Mouse (Mus musculus) heart, adult 18-20 months (tissue): ENCODE measurements at regions not wholly inside any gene's neighbourhood (a gene's known extent, or its start where the extent isn't known, plus 50 kb on each side); places are given as distances from the start of the nearest gene placed in this dataset.
A peak's percentile ranks its signal among the peaks of the same experiment; 100 is the strongest.
"Not testable (repeated sequence)": the region's sequence is repeated elsewhere in the genome, so short reads cannot be mapped to it uniquely, and the experiment has no call there.

Experiments used
- DNase-seq, 2 experiments: peaks; one replicate each; pipeline ENCODE4 v3.0.0; 2021 to 2022; ENCODE audit warnings: mixed read lengths in 1 of 2

- peak; percentile 23 to 47 for DNase-seq
Observed at GRCm38 (mm10) chr1:95397188-95397587, 83.8 kb downstream of the Fam174a start.

DNA sequence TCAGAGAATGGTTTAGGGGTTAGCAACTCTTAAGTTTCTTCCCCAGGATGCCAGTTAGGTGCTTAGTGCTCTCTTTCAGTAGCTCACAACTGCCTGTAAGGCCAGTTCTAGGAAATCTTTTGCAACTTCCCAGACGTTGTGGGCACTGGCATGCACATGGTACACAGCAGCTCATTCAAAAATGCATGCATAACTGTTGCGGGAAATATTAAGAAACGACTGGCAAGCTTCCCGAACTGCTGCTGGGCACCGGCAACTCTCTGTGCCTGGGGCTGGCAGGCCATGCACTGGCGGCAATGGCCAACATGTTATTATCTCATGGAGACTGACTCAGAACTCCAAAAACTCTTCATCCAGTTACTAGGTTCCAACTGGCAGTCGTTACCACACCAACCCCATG is 86.3 kb downstream of the Fam174a start:
- DNase-seq, result no peak

GRCm38 (mm10) chr1:95422253-95422652 is 108.8 kb downstream of the Fam174a start:
- no peak for DNase-seq

DNA sequence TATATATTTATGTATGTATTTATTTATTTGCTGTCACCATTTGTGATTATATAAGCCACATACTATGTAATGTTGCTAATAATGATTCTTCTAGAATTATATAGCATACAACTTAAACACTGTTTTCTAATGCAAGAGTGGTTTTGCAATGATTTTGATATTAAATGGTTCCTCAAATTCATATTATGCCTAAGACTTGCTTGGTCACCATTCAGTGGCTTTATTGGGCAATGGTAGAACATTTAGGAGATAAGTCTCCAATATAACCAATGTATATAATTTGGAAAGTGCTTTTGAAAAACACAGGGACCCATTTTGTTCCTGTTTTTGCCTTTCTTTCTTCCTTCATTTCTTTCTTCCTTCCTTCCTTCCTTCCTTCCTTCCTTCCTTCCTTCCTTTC is 112.0 kb downstream of the Fam174a start:
- no peak for DNase-seq

- no peak for DNase-seq
Observed at GRCm38 (mm10) chr1:95437155-95437554, 123.7 kb downstream of the Fam174a start.

GRCm38 (mm10) chr1:95445541-95445940 is 132.1 kb downstream of the Fam174a start:
- peak in 1 of 2 experiments; percentile 23 for DNase-seq

- peak in 1 of 2 experiments; percentile 4 for DNase-seq
Observed at GRCm38 (mm10) chr1:95448962-95449558, 135.6 kb downstream of the Fam174a start.

DNA sequence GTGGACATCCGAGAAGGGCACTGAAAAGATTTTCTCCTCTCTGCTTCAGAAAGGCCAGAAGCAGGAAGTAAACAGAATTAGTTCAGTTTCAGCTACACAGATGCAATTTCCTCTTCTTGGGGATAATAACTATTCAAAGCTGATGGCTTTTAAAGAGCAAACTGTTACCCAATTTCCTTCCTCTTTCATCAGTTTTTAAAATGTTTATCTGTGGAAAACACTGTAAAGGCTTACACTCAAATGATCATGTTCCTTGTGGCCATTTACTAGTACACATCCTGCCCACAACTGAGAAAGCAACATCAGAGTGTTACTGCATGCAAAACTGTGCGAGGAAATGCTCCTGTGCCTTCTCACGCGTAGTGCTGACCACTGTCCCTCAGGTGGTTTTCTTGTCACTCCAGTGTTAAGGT is 137.5 kb downstream of the Fam174a start:
- peak in 1 of 2 experiments; percentile 53 for DNase-seq

- peak; percentile 42 to 65 for DNase-seq
Observed at GRCm38 (mm10) chr1:95451755-95452154, 138.3 kb downstream of the Fam174a start.

- DNase-seq, result peak in 1 of 2 experiments; percentile 21
Observed at GRCm38 (mm10) chr1:95454246-95454645, 140.8 kb downstream of the Fam174a start.

GRCm38 (mm10) chr1:95459355-95459754 is 145.9 kb downstream of the Fam174a start:
- no peak for DNase-seq

GRCm38 (mm10) chr1:95468095-95468494 is 154.7 kb downstream of the Fam174a start:
- DNase-seq, result no peak

DNA sequence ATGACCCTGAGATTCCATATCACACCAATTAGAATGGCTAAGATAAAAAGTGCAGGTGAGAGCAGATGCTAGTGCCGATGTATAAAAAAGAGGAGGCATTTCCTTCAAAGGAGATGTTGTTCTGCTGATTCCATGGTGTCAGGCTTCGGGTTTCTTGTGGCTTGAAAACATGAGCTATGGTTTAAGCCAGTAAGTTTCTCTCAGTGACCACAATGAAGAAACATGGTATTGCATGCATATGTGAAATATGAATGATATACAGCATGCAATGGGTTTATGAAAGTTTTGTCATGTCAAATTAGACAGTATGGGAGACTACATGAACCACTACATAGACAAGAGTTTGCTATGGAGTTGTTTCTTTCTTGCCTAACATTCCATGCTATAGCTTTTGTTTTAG is 155.3 kb downstream of the Fam174a start:
- no peak for DNase-seq

DNA sequence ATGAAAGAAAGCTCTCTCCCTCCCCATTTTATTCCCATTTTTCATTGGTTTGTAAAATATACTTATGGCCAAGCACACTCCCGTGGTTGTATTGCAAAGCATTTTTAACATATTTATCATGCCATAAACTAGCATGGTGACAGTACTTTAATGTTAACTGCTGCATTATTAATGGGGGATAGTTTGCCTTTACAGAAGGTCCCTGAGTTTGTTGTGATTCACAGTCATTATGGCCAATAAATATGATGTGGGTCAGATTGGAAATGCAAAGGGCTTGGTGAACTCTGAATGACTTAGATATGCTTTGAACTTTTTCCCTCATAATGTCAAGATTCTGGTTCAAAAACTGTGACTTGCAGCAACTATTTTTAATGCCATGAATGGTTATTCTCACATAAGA is 157.1 kb downstream of the Fam174a start:
- no peak for DNase-seq

- no peak for DNase-seq
Observed at GRCm38 (mm10) chr1:95493004-95493403, 174.4 kb downstream of the St8sia4 start.

GRCm38 (mm10) chr1:95500671-95501070 is 166.7 kb downstream of the St8sia4 start:
- DNase-seq, result not testable (repeated sequence)

- DNase-seq, result no peak
Observed at GRCm38 (mm10) chr1:95508718-95509117, 158.7 kb downstream of the St8sia4 start.

DNA sequence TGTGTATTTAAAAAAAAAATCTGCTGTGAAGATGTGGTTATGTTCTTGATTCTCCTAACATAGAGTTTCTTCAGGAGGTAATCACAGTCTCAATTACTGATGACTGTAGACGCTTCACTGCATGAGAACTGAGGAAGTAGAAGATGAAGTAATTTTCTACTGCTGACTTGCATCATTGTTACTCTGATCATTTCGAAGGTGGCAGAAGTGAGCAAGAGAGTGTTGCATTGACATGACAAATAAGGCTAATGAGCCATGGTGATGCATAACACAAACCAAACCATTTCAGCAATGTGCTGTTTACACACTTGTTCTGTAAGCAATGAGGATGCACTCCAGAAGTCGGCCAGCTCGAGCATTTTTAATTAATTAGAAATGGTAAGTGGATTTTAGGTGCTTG is 138.6 kb downstream of the St8sia4 start:
- DNase-seq, result no peak

GRCm38 (mm10) chr1:95531017-95531416 is 136.4 kb downstream of the St8sia4 start:
- no peak for DNase-seq
